Mouse (Mus musculus) lung, adult 2 months (tissue): ENCODE results near the gene Il10. TPM values are rescaled to one million over a fixed set of nuclear protein-coding genes. Genes with fewer than 3 reads are reported as not detected.
"Not testable (repeated sequence)": the region's sequence is repeated elsewhere in the genome, so short reads cannot be mapped to it uniquely, and the experiment has no call there.

Experiments used
- DNase-seq: peaks from one replicate; pipeline ENCODE4 v3.0.0; 2022
- H3K4me1 ChIP-seq: fragments of 200-500 bp; 2 replicates; pipeline ENCODE4 v1.6.1; 2011; ENCODE audit warnings: low read length; ENCODE audit not compliant: control insufficient read depth, insufficient read depth
- H3K4me3 ChIP-seq: fragments of 200-500 bp; replicated peaks from 2 replicates; pipeline ENCODE3; 2011; ENCODE audit warnings: low read depth, mild to moderate bottlenecking, control low read depth, low read length; ENCODE audit errors: extremely low read depth
- CTCF ChIP-seq: fragments of 200-500 bp; IDR thresholded peaks from 2 replicates; pipeline ENCODE4 v1.5.1; 2011; ENCODE audit warnings: mild to moderate bottlenecking, low read length, control low read depth; ENCODE audit not compliant: insufficient read depth
- POLR2A ChIP-seq: fragments of 200-500 bp; IDR thresholded peaks from 2 replicates; pipeline ENCODE4 v1.6.1; 2011; ENCODE audit warnings: low read depth, mild to moderate bottlenecking, control low read depth, low read length, borderline replicate concordance; ENCODE audit errors: extremely low read depth
- WGBS: fragments of 180-500 bp; shearing (Covaris S2); methylation state at CpG from one replicate; pipeline ENCODE4 v1.1.7; 2018; 5-methylcytosine and 5-hydroxymethylcytosine counted together
- polyA plus RNA-seq: library from polyadenylated mRNA; depleted of rRNA; stranded (reverse); fragments of >200 nt; gene quantifications from 2 replicates; pipeline ENCODE4 v1.2.3, GENCODE M21; 2012

Il10 gene
- polyA plus RNA-seq, 1 experiment: not detected

DNA sequence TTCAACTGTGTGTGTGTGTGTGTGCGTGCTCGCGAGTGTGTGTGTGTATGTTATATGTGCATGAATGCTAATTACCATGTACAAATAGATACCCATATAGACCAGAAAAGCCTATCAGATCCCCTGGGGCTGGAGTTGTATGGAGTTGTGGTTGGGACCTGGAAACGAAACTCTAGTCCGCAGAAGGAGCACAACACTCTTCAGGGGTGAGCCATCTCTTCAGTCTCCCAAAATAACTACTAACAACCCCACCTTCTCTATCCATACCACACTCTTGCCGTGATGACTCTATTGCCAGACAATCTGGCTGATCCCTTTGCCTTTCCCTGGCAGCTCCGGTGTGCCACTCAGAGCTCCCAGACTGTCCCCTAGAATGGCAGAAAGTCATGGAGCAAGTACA, 3.8 kb upstream of the Il10 start:
- no peak for TF ChIP-seq CTCF
- no peak for TF ChIP-seq POLR2A
- no peak for DNase-seq
- H3K4me1 ChIP-seq: no peaks in the 10 kb centered on the region
- H3K4me3 ChIP-seq: no peak overlapping the region
- 91% methylated on average over 7 of the region's 7 CpGs for WGBS

- 52% methylated on average over 12 of the region's 12 CpGs for WGBS
Observed at GRCm38 (mm10) chr1:131020425-131021310, 1.0 kb downstream of the Il10 start.

GRCm38 (mm10) chr1:131021438-131021837, 1.8 kb downstream of the Il10 start:
- no peak for TF ChIP-seq POLR2A
- no peak for TF ChIP-seq CTCF
- WGBS: 64% methylated on average over 9 of the region's 9 CpGs

More at GRCm38 (mm10) chr1:131020425-131021310, 1.0 kb downstream of the Il10 start:
- DNase-seq: no peak
- Histone ChIP-seq H3K4me1 (no peaks in the 10 kb centered on the region), H3K4me3 (no peak overlapping the region)
- TF ChIP-seq CTCF: no peak
- TF ChIP-seq POLR2A: no peak

GRCm38 (mm10) chr1:131021900-131022590, 2.4 kb downstream of the Il10 start:
- DNase-seq: no peak
- Histone ChIP-seq H3K4me1 (no peaks in the 10 kb centered on the region), H3K4me3 (no peak overlapping the region)
- 69% methylated on average over 11 of the region's 11 CpGs for WGBS
- TF ChIP-seq POLR2A: no peak
- TF ChIP-seq CTCF: no peak

More at GRCm38 (mm10) chr1:131021438-131021837, 1.8 kb downstream of the Il10 start:
- no peaks in the 10 kb centered on the region for H3K4me1 ChIP-seq
- no peak for DNase-seq
- H3K4me3 ChIP-seq: no peak overlapping the region

DNA sequence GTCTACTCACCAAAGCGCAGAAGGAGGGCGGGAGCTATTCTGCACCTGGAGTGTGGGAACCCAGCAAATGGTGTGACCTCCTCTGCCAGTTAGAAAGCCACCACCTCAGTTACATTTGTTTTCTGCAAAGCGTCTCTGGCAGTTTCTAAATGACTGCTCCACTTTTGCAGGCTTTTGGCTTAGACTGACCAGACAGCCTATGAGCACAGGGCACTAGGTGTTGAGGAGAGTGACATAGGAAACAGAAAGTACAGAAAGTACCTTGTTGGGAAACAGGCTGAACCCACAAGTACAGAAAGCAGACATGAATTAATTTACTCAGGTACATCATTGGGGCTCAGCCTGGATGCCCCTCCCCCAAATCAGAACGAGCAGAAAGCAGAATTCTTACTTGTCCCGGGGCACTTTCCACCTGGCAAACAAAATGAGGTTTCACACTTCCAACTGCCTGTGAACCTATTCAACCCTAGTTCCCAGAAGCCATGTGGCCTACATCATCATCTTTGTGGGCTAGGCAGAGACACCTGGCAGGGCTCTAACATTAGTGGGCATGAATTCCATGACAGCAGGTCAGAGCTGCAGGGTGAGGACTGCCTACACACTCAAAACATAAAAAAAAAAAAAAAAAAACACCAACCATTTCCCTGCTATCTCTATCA, 3.1 kb downstream of the Il10 start:
- no peak overlapping the region for H3K4me3 ChIP-seq
- no peaks in the 10 kb centered on the region for H3K4me1 ChIP-seq
- WGBS: 43% methylated on average over 5 of the region's 5 CpGs
- DNase-seq: no peak
- TF ChIP-seq CTCF: no peak

GRCm38 (mm10) chr1:131023250-131023858, 3.7 kb downstream of the Il10 start:
- 84% methylated on average over 4 of the region's 4 CpGs for WGBS
- not testable (repeated sequence) for H3K4me1 ChIP-seq, DNase-seq, H3K4me3 ChIP-seq

GRCm38 (mm10) chr1:131024900-131025842, 5.5 kb downstream of the Il10 start:
- no peak overlapping the region for H3K4me3 ChIP-seq
- no peak for DNase-seq
- WGBS: 64% methylated on average over 8 of the region's 8 CpGs

GRCm38 (mm10) chr1:131025843-131026190, 6.2 kb downstream of the Il10 start:
- DNase-seq: no peak
- no peak for TF ChIP-seq CTCF
- no peak for TF ChIP-seq POLR2A
- WGBS: 34% methylated on average over 4 of the region's 4 CpGs
- Histone ChIP-seq H3K4me3 (no peak overlapping the region), H3K4me1 (no peaks in the 10 kb centered on the region)

More at GRCm38 (mm10) chr1:131024900-131025842, 5.5 kb downstream of the Il10 start:
- TF ChIP-seq CTCF (no peak), POLR2A (no peak)
- no peaks in the 10 kb centered on the region for H3K4me1 ChIP-seq

DNA sequence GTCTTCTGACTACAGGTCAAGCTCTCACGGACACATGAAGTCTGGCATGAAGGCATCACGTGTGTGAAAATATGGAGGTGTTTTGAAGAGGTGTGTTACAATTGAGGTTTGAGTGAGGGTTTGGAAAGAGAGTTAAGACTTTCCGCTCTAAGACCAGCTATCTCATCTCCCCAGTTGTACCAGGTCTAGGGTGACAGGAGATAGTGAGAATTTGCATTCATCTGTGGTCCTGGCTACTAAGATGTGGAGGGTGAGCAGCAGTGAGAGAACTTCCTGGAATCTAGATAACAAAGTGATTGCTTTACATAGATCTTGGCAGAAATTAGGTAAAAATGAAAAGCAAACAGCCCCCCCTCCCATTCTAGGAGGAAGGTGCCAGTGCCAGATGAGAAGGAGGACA, 9.6 kb downstream of the Il10 start:
- 82% methylated on average over 3 of the region's 3 CpGs for WGBS
- no peak for TF ChIP-seq POLR2A
- TF ChIP-seq CTCF: no peak
- H3K4me1 ChIP-seq: no peaks in the 10 kb centered on the region
- H3K4me3 ChIP-seq: no peak overlapping the region
- no peak for DNase-seq
